Mouse (Mus musculus): ENCODE measurements at regions not wholly inside any gene's neighbourhood (a gene's known extent, or its start where the extent isn't known, plus 50 kb on each side); places are given as distances from the start of the nearest gene placed in this dataset.

DNA sequence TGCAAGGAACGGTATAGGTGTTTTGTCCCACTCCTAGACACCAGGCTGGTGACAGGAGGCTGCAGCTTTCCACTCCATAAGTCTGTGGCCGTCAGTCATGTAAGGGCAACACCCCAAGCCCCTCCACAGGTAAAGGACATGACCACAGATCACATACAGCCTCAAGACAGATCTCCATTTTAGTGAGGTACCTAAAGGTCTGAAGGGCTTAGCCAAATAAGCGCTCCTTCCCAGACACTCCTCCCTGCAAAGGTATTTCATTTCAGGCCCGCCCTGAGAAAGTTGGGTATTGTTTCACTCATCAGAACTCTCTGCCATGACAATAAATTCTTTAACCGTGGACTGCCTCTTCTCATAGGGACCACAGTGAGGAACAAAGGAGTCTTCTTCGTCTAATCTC, 170.2 kb upstream of the Ufl1 start:
- TF ChIP-seq POLR2A (IDR thresholded peaks at IDR 0.05; ENCODE audit: control insufficient read depth, low read depth, low read length) (no peak), CTCF (IDR thresholded peaks at IDR 0.05; ENCODE audit: control insufficient read depth, insufficient read depth, insufficient replicate concordance, low read depth, low read length) (no peak)
